Mouse (Mus musculus) kidney, embryonic 15.5 days (tissue): Measurements from ENCODE around the gene Draxin. TPM values are rescaled to one million over a fixed set of nuclear protein-coding genes. Genes with fewer than 3 reads are reported as not detected.

Experiments used
- ATAC-seq: fragments of 200-750 bp; cut with Nextera tagmentation; replicated peaks from 2 replicates; pipeline ENCODE4 v1.8.0; 2017; ENCODE audit warnings: moderate TSS enrichment; ENCODE audit not compliant: low FRiP score
- H3K27ac ChIP-seq: fragments of 300-500 bp; sonication (generic); 2 replicates; pipeline ENCODE4 v1.5.1; 2015; ENCODE audit warnings: mild to moderate bottlenecking, inconsistent platforms
- H3K27me3 ChIP-seq: fragments of 300-500 bp; sonication (generic); 2 replicates; pipeline ENCODE4 v1.6.1; 2015; ENCODE audit warnings: inconsistent platforms
- H3K36me3 ChIP-seq: fragments of 300-500 bp; sonication (generic); 2 replicates; pipeline ENCODE4 v1.6.1; 2015; ENCODE audit warnings: inconsistent platforms
- H3K4me1 ChIP-seq: fragments of 300-500 bp; sonication (generic); 2 replicates; pipeline ENCODE4 v1.6.1; 2015; ENCODE audit warnings: inconsistent platforms
- H3K4me2 ChIP-seq: fragments of 300-500 bp; sonication (generic); 2 replicates; pipeline ENCODE4 v1.6.1; 2015; ENCODE audit warnings: moderate library complexity, mild to moderate bottlenecking, inconsistent platforms
- H3K4me3 ChIP-seq: fragments of 300-500 bp; sonication (generic); replicated peaks from 2 replicates; pipeline ENCODE4 v1.5.1; 2015; ENCODE audit warnings: mild to moderate bottlenecking, inconsistent platforms
- H3K9ac ChIP-seq: fragments of 300-500 bp; sonication (generic); 2 replicates; pipeline ENCODE4 v1.6.1; 2015; ENCODE audit warnings: mild to moderate bottlenecking, inconsistent platforms
- H3K9me3 ChIP-seq: fragments of 300-500 bp; sonication (generic); replicated peaks from 2 replicates; pipeline ENCODE4 v1.6.1; 2016; ENCODE audit warnings: inconsistent platforms
- WGBS: fragments of 180-500 bp; shearing (Covaris S2); methylation state at CpG from one replicate; pipeline ENCODE4 v1.1.7; 2015; ENCODE audit warnings: mixed read lengths; 5-methylcytosine and 5-hydroxymethylcytosine counted together
- polyA plus RNA-seq: library from polyadenylated mRNA; unstranded; fragments of >200 nt; fragmentation: Nextera tagmentation; extraction: Ambion mirVana; gene quantifications from 2 replicates; pipeline ENCODE4 v1.2.1, GENCODE M21; 2015

The Draxin gene
- polyA plus RNA-seq, 1 experiment from 2014 or later, result 0.62 TPM

DNA sequence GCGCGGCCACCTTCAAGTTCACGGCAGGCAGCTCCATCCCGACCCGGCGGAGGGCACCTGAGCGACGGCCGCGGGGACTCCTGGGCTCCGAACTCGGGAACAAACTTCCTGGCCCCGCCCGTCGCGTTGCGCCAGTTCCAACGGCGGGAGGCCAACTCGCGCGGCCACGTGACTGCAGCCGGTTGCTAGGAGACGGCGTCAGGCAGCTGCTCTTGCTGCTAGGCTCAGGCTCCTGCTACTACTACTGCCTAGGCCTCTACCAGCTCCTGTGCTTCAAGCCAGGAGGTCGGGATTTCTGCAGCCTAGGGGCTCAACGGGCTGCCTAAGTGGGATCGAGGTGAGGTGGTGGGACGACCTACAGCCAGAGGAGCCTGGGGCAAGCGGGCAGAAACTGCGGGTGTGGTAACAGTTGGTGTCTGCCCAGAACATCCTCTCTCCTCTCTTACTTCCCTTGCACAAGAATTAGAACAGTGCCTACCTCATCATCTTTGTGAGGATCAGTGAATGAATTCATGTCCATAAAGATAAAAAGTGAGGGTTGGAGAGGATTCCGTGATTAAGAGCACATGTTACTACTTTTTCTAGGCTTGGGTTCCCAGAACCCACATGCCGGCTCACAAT lies 42.5 kb downstream of the Draxin start, which contains the start of gene Agtrap:
Agtrap (minus strand) TSS at position 125 of the 621 bp plus-strand sequence.
- no peaks in the 10 kb centered on the region for H3K36me3 ChIP-seq
- peaks cover 47% of the 10 kb centered on the region for H3K4me1 ChIP-seq
- H3K27me3 ChIP-seq, result no peaks in the 10 kb centered on the region
- no peaks in the 10 kb centered on the region for H3K9me3 ChIP-seq
- peak within 1 kb of the TSS; percentile 86 for H3K27ac ChIP-seq
- ATAC-seq, result peak; percentile 92
- H3K4me3 ChIP-seq, result peak within 1 kb of the TSS; percentile 81
- peak within 1 kb of the TSS; percentile 86 for H3K4me2 ChIP-seq
- 7% methylated on average over 34 of the region's 34 CpGs for WGBS
- peak within 1 kb of the TSS; percentile 76 for H3K9ac ChIP-seq

DNA sequence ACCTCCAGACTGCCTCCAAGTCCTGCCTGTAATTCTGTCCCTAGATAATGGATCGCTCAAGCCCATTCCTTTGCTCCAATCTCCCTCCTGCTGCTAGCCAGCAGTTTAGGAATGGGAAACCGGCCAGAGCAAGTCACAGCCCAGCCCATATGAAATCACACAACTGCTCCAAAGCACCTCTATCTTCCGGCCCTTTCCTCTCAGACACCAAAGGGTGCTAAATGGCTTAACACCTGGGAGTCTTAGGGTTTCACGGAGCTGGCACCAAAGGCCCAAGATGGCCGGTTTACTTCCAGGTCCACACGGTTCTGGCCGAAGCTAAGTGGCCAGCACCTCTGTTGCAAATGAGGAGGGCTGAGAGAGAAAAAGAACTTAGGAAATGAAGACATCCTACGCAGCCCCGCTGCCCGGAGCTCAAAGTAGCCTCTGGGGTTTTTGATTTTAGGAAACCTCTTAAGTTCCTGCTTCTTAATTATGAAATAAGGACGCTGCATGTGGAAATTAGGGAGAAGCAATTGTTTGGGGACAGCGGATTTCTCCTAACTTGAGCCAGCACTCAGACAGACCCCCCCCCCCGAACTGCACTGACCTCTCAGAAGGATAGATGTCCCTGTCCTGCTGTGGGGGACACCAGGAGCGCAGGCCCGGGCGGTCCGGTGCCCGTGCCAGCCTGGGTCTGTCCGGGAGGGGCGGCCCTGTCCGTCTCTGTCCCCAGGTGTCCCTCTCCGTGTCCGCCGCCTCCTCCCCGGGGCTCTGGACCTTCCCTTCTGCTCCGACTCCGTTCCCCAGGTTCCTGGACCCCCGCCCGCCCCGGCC lies 43.2 kb downstream of the Draxin start:
- Histone ChIP-seq H3K27me3 (no peaks in the 10 kb centered on the region), H3K9ac (peak overlapping the region; percentile 76), H3K4me2 (peak overlapping the region; percentile 86), H3K36me3 (no peaks in the 10 kb centered on the region), H3K27ac (peak overlapping the region; percentile 86), H3K4me3 (peak overlapping the region; percentile 81), H3K9me3 (no peaks in the 10 kb centered on the region), H3K4me1 (peaks cover 54% of the 10 kb centered on the region)
- peak; percentile 55 for ATAC-seq
- WGBS, result 4% methylated on average over 30 of the region's 30 CpGs

DNA sequence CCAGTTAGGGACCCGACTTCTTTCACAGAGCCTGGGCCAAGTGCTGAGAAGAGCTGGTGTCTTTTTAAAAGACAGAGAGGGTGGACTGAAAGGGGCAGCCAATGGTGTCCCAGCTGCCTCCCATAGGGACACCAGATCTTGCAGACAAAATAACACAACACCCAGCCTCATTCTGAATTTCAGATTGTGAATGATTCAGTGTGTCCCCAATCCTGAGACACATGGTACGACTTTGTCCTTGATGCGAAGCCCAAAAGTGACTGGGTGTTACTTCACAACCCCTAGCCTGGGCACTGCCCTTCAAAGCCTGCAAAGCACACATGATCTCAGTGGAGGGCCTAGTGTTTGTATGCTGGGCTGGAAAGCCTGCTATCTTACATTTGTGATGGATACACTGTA lies 44.6 kb downstream of the Draxin start:
- H3K9ac ChIP-seq, result 0 out of 2 replicates have a peak overlapping the region, but pooled peaks have one; percentile 4

DNA sequence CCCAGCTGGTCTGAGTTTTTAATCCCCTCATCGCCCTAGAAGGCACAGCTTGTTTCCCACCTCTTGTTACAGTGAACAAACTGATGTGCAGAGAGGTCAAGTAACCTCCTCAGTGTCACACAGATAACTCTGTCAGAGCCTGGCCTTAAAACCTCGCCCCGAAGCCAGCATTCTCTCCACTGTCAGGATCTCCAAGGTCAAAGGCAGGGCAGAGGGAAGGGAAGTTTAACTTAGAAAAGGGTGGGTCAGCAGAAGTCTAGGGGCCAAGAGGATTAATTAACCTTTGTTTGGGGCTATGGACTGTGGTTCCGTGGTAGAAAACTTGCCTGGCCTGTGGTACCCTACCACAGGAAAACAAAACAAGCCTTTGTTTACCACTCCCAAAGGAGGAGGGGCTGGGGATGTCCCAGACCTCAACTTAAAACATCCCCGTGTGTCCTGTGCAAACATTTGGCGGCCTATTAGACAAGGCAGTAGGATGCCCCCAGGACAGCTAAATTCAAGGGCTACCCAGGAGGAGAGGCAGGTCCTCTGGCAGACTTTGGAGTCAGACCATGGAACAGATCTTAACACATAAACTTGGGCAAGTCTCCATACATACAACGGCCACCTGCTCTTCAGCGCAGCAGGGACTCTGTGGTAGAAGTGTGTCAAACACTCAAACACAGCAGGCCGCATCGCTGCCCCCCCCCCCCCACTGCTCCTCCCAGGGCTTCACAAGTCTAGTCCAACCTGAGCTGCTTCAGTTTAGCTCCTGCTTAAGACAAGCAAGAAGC lies 45.2 kb downstream of the Draxin start:
- Histone ChIP-seq H3K9me3 (no peaks in the 10 kb centered on the region), H3K4me3 (no peak overlapping the region), H3K4me2 (0 out of 2 replicates have a peak overlapping the region, but pooled peaks have one; percentile 1), H3K36me3 (peaks cover 16% of the 10 kb centered on the region), H3K27me3 (no peaks in the 10 kb centered on the region), H3K27ac (peak overlapping the region; percentile 51; the same call in 1 of the 2 replicates), H3K9ac (0 out of 2 replicates have a peak overlapping the region, but pooled peaks have one; percentile 4), H3K4me1 (peaks cover 54% of the 10 kb centered on the region)
- 46% methylated on average over 10 of the region's 10 CpGs for whole genome bisulfite sequencing
- ATAC-seq, result no peak

More for the DNA sequence above, 44.6 kb downstream of the Draxin start:
- H3K4me2 ChIP-seq, result 0 out of 2 replicates have a peak overlapping the region, but pooled peaks have one; percentile 1
- H3K27ac ChIP-seq, result peak overlapping the region; percentile 51; the same call in 1 of the 2 replicates
- ATAC-seq, result no peak
- H3K4me1 ChIP-seq, result peaks cover 54% of the 10 kb centered on the region
- H3K27me3 ChIP-seq, result no peaks in the 10 kb centered on the region
- 67% methylated on average over 3 of the region's 3 CpGs for WGBS
- H3K4me3 ChIP-seq, result no peak overlapping the region
- H3K36me3 ChIP-seq, result peaks cover 10% of the 10 kb centered on the region
- no peaks in the 10 kb centered on the region for H3K9me3 ChIP-seq

DNA sequence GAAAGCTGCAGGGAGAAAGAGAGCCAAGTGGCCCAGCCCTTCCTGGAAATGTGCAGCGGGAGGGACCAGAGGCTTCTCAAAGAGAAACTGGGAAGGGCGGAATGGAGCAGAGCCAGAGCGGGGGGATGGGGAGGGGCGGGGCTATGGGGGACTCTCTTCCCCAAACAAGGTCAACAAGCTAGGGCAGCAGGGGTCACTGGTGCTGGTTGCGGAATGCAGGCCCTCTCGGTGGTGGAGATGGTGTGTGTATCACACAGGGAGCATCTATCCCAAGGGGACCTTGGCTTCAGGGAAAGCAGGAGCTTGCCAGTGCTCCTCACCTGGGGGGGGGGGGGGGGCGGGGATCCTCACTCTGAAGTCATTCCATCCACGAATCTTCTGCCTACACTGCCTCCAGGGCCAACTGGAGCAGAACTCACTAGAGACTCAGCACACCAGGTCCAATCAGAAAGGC lies 46.2 kb downstream of the Draxin start:
- peak overlapping the region; percentile 55 for H3K27ac ChIP-seq
- 12% methylated on average over 8 of the region's 8 CpGs for WGBS
- H3K36me3 ChIP-seq, result peaks cover 26% of the 10 kb centered on the region
- H3K4me2 ChIP-seq, result peak overlapping the region; percentile 19; the same call in 1 of the 2 replicates
- no peak overlapping the region for H3K4me3 ChIP-seq
- no peak overlapping the region for H3K9ac ChIP-seq
- peaks cover 54% of the 10 kb centered on the region for H3K4me1 ChIP-seq
- H3K27me3 ChIP-seq, result no peaks in the 10 kb centered on the region
- no peak for ATAC-seq
- no peaks in the 10 kb centered on the region for H3K9me3 ChIP-seq

DNA sequence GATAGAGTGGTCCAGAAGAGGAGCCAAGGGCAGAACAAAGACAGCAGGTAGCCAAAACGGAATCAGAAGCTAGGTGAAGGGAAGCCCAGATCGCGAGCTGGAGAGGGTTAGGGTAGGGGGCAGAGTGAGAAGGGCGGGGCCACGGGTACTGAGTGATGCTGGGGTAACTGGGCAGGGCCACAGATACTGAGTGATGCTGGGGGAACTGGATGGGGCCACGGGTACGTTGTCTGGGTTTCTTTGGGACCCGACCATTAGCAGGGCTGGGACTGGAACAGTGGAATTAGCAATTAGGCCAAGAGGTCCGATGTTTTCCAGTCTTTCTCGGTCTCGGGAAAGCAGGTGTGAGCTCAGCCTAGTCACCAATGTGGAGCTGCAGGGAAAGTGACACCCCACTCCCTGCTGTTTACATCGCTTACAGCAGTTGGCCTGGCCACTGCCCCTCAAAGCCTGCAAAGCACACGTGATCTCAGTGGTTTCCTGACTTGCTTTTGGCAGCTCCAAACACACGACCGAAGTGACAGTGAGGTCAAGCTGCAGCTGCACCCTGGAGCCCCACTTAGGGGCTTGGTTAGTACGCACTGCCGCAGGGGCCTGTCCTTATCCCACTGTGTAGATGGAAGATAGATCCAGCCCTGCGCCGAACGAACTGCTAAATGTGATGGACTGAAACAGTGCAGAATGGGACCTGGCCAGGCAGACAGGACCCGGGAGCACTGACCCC lies 47.2 kb downstream of the Draxin start:
- Histone ChIP-seq H3K9me3 (no peaks in the 10 kb centered on the region), H3K4me2 (no peak overlapping the region), H3K27ac (peak overlapping the region; percentile 55; the same call in 1 of the 2 replicates), H3K4me1 (peaks cover 53% of the 10 kb centered on the region), H3K4me3 (no peak overlapping the region), H3K27me3 (no peaks in the 10 kb centered on the region), H3K36me3 (peaks cover 26% of the 10 kb centered on the region), H3K9ac (no peak overlapping the region)
- ATAC-seq, result no peak
- WGBS, result 50% methylated on average over 21 of the region's 21 CpGs

DNA sequence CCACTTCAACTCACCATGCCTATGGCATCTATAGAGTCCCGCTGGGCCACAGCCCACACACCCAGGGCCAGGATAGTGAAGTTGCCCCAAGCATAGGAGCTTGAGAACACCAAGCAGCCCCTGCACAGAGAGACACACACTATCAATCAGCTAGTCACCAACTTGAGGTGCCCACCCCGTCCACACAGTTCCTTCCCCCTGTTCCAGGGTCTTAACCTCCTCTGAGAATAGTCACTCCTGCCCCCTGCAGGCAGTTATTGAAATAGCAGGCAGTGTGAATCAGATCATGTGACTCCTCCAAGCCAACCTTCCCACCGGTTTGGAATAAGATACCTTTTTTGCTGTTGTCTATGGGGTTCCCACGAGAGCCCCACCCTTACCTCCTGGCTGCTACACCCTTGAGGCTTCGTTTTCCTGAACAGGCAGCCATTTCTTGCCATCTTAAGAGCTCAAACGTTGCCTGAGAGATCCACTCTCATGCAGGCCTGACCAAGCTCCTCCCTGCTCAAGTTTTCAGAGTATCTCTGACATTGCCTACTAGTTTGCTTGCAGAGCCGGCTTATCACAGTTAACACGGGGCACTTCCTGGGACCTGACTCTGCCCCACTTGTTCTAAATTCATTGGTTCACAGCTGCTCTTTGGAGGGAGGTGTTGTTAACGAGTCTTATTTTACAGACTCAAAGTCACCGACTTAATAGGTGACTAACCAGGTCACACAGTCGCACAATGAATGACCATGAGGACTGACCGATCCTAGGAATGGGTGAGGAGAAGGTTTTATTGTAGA lies 48.0 kb downstream of the Draxin start:
- H3K4me1 ChIP-seq, result peaks cover 49% of the 10 kb centered on the region
- 45% methylated on average over 12 of the region's 12 CpGs for WGBS
- no peak overlapping the region for H3K9ac ChIP-seq
- peak; percentile 16; the same call in 1 of the 2 replicates for ATAC-seq
- peak overlapping the region; percentile 55; the same call in 1 of the 2 replicates for H3K27ac ChIP-seq
- no peak overlapping the region for H3K4me2 ChIP-seq
- peaks cover 26% of the 10 kb centered on the region for H3K36me3 ChIP-seq
- H3K9me3 ChIP-seq, result no peaks in the 10 kb centered on the region
- no peak overlapping the region for H3K4me3 ChIP-seq
- H3K27me3 ChIP-seq, result no peaks in the 10 kb centered on the region

DNA sequence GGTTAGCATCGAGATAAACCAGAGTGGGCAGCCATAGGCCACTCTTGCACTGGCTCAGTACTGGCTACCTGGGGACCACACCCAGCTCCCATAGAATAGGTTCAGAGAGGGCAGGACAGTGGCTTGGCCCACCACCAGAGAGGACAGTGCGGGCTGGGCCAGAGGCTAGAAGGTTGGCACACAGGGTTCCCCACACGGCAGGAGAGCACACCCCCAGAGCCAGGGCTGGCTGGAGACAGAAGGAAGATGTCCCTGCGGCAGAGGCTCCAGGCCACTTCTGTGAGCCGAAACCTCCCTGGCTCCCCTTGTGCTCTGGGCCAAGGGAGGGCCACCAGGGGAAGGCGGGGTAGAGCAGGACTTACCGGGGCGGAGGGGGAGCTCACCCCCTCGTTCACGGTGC lies 49.3 kb downstream of the Draxin start:
- peaks cover 37% of the 10 kb centered on the region for H3K4me1 ChIP-seq
- no peak overlapping the region for H3K4me2 ChIP-seq
- peaks cover 26% of the 10 kb centered on the region for H3K36me3 ChIP-seq
- H3K9me3 ChIP-seq, result no peaks in the 10 kb centered on the region
- no peak overlapping the region for H3K4me3 ChIP-seq
- H3K9ac ChIP-seq, result no peak overlapping the region
- 94% methylated on average over 10 of the region's 10 CpGs for whole genome bisulfite sequencing
- H3K27me3 ChIP-seq, result no peaks in the 10 kb centered on the region
- H3K27ac ChIP-seq, result no peak overlapping the region
- ATAC-seq, result no peak

DNA sequence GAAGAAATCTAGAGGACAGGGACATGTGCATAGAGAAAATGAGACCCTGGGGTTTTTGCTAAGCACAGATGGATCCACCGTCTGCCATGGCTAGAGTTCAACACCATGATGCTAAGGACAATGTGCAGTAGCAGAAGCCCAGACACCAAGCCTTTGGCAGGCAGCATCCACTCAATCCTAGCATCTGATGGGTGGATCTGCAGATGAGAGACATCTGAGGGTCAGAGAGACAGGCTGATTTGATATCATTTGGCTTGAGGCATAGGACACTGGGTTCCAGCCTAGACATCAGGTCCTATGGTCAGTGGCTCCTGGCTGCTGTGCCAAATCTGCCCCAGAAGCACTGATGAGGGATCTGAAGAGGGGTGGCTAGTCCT lies 49.9 kb downstream of the Draxin start:
- Histone ChIP-seq H3K9ac (no peak overlapping the region), H3K9me3 (no peaks in the 10 kb centered on the region), H3K4me1 (peaks cover 31% of the 10 kb centered on the region), H3K4me3 (no peak overlapping the region), H3K36me3 (peaks cover 26% of the 10 kb centered on the region), H3K4me2 (no peak overlapping the region), H3K27ac (no peak overlapping the region), H3K27me3 (no peaks in the 10 kb centered on the region)
- 79% methylated on average over 1 of the region's 1 CpGs for WGBS
- ATAC-seq, result no peak

DNA sequence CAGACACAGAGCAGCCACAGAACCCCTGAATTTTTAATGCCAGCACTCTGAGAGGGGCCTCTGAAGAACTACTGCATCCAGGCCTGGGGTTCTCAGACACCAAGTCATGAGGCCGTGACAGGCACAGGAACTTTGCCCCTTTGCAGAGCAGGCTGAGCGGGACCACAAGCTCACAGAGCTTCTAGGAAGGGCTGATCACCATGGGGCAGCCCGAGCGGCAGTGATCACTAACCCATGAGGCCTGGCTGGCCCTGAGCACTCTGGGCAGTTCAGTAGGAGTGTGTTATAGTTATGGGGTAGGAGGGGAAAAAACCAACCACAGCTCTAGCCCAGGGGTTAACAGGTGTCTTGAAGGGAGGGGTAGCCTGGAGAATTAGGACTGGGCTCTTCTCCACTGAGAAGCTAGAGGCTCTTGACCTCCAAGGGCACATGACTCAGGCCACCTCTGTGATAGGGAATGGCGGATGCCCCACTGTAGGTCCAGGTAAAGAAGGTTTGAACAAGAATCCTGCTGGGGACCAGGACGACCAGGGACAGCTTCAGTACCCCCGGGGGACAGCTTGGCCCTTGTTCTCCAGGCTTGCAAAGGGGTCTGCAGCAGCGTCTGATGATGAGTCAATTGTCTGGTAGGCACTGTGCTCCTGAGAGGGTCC lies 50.4 kb downstream of the Draxin start:
- no peak overlapping the region for H3K27ac ChIP-seq
- no peaks in the 10 kb centered on the region for H3K27me3 ChIP-seq
- peaks cover 26% of the 10 kb centered on the region for H3K36me3 ChIP-seq
- H3K4me1 ChIP-seq, result peaks cover 31% of the 10 kb centered on the region
- H3K9me3 ChIP-seq, result no peaks in the 10 kb centered on the region
- 84% methylated on average over 8 of the region's 8 CpGs for WGBS
- H3K4me2 ChIP-seq, result no peak overlapping the region
- no peak overlapping the region for H3K4me3 ChIP-seq
- H3K9ac ChIP-seq, result no peak overlapping the region
- no peak for ATAC-seq
